In genomic region chr9:21865673-21866398, GRCm38 (mm10) we compare ENCODE assay signal across 11 mouse cellular contexts. TPM values are rescaled to one million over a fixed set of nuclear protein-coding genes. Genes with fewer than 3 reads are reported as not detected.
DNase-seq lines count a peak whose midpoint lies in the region; ATAC-seq and TF ChIP-seq lines count a peak whose summit lies in the region.
"Had no signal": no experiment of that assay in that cellular context is flagged by ENCODE, and none has a peak within 500 bp of the region (broad histone marks: within the 10 kb centered on the region; RNA-seq: fewer than 3 reads in every experiment).

No protein-coding gene starts in this region.

- H3K9ac ChIP-seq in heart, embryonic 14.5 days (ENCODE audit: low read length), result no peak overlapping the region
- no peak overlapping the region for H3K9ac ChIP-seq in liver, adult 2 months (ENCODE audit: low read depth, low read length)
- no peak overlapping the region for H3K9ac ChIP-seq in liver, postnatal 0 days (replicated peaks)
- no peak overlapping the region for H3K9ac ChIP-seq in forebrain, embryonic 14.5 days (ENCODE audit: low read length)

- H3K4me2 ChIP-seq in heart, embryonic 14.5 days (ENCODE audit: low read length), result no peak overlapping the region
- no peak overlapping the region for H3K4me2 ChIP-seq in liver, postnatal 0 days (ENCODE audit: low read depth, low read length)
- no peak overlapping the region for H3K4me2 ChIP-seq in forebrain, embryonic 14.5 days (ENCODE audit: low read length)

- peaks cover 6% of the 10 kb centered on the region for H3K9me3 ChIP-seq in heart, embryonic 14.5 days (ENCODE audit: control insufficient read depth, low read length)
- peaks cover 4% of the 10 kb centered on the region; the same call in 1 of the 2 replicates for H3K9me3 ChIP-seq in liver, postnatal 0 days (ENCODE audit: low read length)
- no peaks in the 10 kb centered on the region; the same call in 1 of the 2 replicates for H3K9me3 ChIP-seq in forebrain, embryonic 14.5 days (replicated peaks; ENCODE audit: control insufficient read depth, low read length)

- H3K27me3 ChIP-seq in heart, embryonic 14.5 days (ENCODE audit: control insufficient read depth, insufficient read depth, low read length), result no peaks in the 10 kb centered on the region
- no peaks in the 10 kb centered on the region for H3K27me3 ChIP-seq in liver, adult 2 months (ENCODE audit: control insufficient read depth, insufficient read depth, low read length)
- no peaks in the 10 kb centered on the region for H3K27me3 ChIP-seq in liver, postnatal 0 days (ENCODE audit: insufficient read depth, low read length)
- H3K27me3 ChIP-seq in forebrain, embryonic 14.5 days (replicated peaks; ENCODE audit: control insufficient read depth, insufficient read depth, low read length), result 0 out of 2 replicates have a peak, but pooled peaks cover 2% of the 10 kb centered on the region

- no peak overlapping the region for H3K4me3 ChIP-seq in heart, embryonic 14.5 days (ENCODE audit: control insufficient read depth in 1 of 2, insufficient read depth in 1 of 2, low read depth in 1 of 2, low read length in 2 of 2)
- no peak overlapping the region for H3K4me3 ChIP-seq in liver, adult 2 months (ENCODE audit: insufficient read depth, low read depth, low read length)
- H3K4me3 ChIP-seq in liver, postnatal 0 days (ENCODE audit: low read depth, low read length), result no peak overlapping the region
- no peak overlapping the region for H3K4me3 ChIP-seq in forebrain, embryonic 14.5 days (ENCODE audit: low read depth, low read length)

- no peaks in the 10 kb centered on the region for H3K79me2 ChIP-seq in liver, adult 2 months (ENCODE audit: control insufficient read depth, insufficient read depth, low read length)

- no peak for ATAC-seq in heart, embryonic 14.5 days (ENCODE audit: insufficient number of reproducible peaks, insufficient read depth, low FRiP score, low read depth)
- no peak for ATAC-seq in liver, postnatal 0 days
- no peak for ATAC-seq in forebrain, embryonic 14.5 days

- no peak for TF ChIP-seq CTCF in liver, adult 2 months (IDR thresholded peaks at IDR 0.05; ENCODE audit: low read depth, low read length)
- TF ChIP-seq CTCF in liver, postnatal 0 days (IDR thresholded peaks at IDR 0.05; ENCODE audit: low read depth), result no peak

- TF ChIP-seq EP300 in liver, postnatal 0 days (IDR thresholded peaks at IDR 0.05; ENCODE audit: low read depth), result no peak

- WGBS in heart, embryonic 14.5 days, result 63% methylated on average over 5 of the region's 5 CpGs
- WGBS in liver, adult 2 months, result 67% methylated on average over 5 of the region's 5 CpGs
- 63% methylated on average over 5 of the region's 5 CpGs for WGBS in liver, postnatal 0 days (ENCODE audit: insufficient replicate concordance)
- WGBS in forebrain, embryonic 14.5 days, result 63% methylated on average over 5 of the region's 5 CpGs

- no peaks in the 10 kb centered on the region for H3K36me3 ChIP-seq in heart, embryonic 14.5 days (ENCODE audit: control insufficient read depth, insufficient read depth, low read length)
- no peaks in the 10 kb centered on the region for H3K36me3 ChIP-seq in liver, adult 2 months (ENCODE audit: control insufficient read depth, insufficient read depth, low read length)
- no peaks in the 10 kb centered on the region for H3K36me3 ChIP-seq in liver, postnatal 0 days (replicated peaks; ENCODE audit: insufficient read depth, low read length)
- H3K36me3 ChIP-seq in forebrain, embryonic 14.5 days (ENCODE audit: control insufficient read depth, insufficient read depth, low read length), result no peaks in the 10 kb centered on the region

- peak; percentile 67 for DNase-seq in adrenal gland, adult 2 months
- DNase-seq in adrenal gland, adult 8-10 months, result no peak
- DNase-seq in heart, adult 9 months (ENCODE audit: low spot score in 2 of 2), result no peak
- DNase-seq in liver, adult 2 months (ENCODE audit: extremely low read depth, low read depth, low spot score), result no peak
- DNase-seq in liver, postnatal 0 days, result no peak
- no peak for DNase-seq in forebrain, embryonic 14.5 days (ENCODE audit: low spot score)
- DNase-seq in urinary bladder, postnatal 10 days (ENCODE audit: low spot score), result no peak
- DNase-seq: cerebellum, adult 11-12 months; gastrocnemius, postnatal 10 days; layer of hippocampus, postnatal 36 days had no signal

- peaks cover 0 to 3% of the 10 kb centered on the region in 2 experiments; a peak in 1 of 4 replicates for H3K4me1 ChIP-seq in heart, embryonic 14.5 days (ENCODE audit: control insufficient read depth in 2 of 2, insufficient read depth in 2 of 2, low read length in 2 of 2)
- 0 out of 2 replicates have a peak, but pooled peaks cover 2% of the 10 kb centered on the region for H3K4me1 ChIP-seq in liver, adult 2 months (ENCODE audit: control insufficient read depth, insufficient read depth, low read length)
- no peaks in the 10 kb centered on the region for H3K4me1 ChIP-seq in liver, postnatal 0 days (ENCODE audit: insufficient read depth)
- no peaks in the 10 kb centered on the region for H3K4me1 ChIP-seq in forebrain, embryonic 14.5 days (ENCODE audit: control insufficient read depth, insufficient read depth, low read length)

- 0 out of 4 replicates have a peak overlapping the region, but pooled peaks have one; percentile 2 to 33 for H3K27ac ChIP-seq in heart, embryonic 14.5 days (replicated peaks in 1 of 2; ENCODE audit: control insufficient read depth in 1 of 2, insufficient read depth in 1 of 2, low read depth in 2 of 2, low read length in 2 of 2)
- peak overlapping the region; percentile 4; the same call in 1 of the 2 replicates for H3K27ac ChIP-seq in liver, adult 2 months (replicated peaks; ENCODE audit: insufficient read depth, low read depth, low read length)
- no peak overlapping the region for H3K27ac ChIP-seq in liver, postnatal 0 days (ENCODE audit: low read depth)
- 0 out of 2 replicates have a peak overlapping the region, but pooled peaks have one; percentile 9 for H3K27ac ChIP-seq in forebrain, embryonic 14.5 days (ENCODE audit: low read depth, low read length)

- TF ChIP-seq POLR2A in liver, adult 2 months (IDR thresholded peaks at IDR 0.05; ENCODE audit: extremely low read depth, insufficient read depth, low read length), result no peak

RNA-seq across cellular contexts. Expression of gene Dock6, which starts 13.4 kb away (rescaled TPM):
- 10 to 100 TPM; 32.9 to 37.0 TPM for total RNA-seq in adrenal gland, adult 2 months (2021)
- 76.6 and 91.2 TPM in 2 replicates for polyA plus RNA-seq in adrenal gland, adult 2 months (2012; rRNA removed)
- total RNA-seq in adrenal gland, adult 8-10 months (2022), result 10 to 100 TPM; 34.3 to 80.5 (median 56.4) TPM
- 42.4 and 44.5 TPM in 2 replicates for polyA plus RNA-seq in heart, embryonic 14.5 days (2014; fragmentation: Nextera tagmentation; extraction: Ambion mirVana)
- 8.5 and 12.6 TPM in 2 replicates for total RNA-seq in liver, adult 2 months (2014; rRNA removed)
- polyA plus RNA-seq in liver, adult 2 months (2012; rRNA removed), result 23.2 and 33.9 TPM in 2 replicates
- 3.6 and 4.1 TPM in 2 replicates for polyA plus RNA-seq in liver, postnatal 0 days (2015; fragmentation: Nextera tagmentation; extraction: Ambion mirVana)
- polyA plus RNA-seq in forebrain, embryonic 14.5 days (2014; fragmentation: Nextera tagmentation; extraction: Ambion mirVana), result 6.7 and 10.3 TPM in 2 replicates

RNA-seq across cellular contexts. Expression of gene Angptl8, which starts 30.5 kb away (rescaled TPM):
- total RNA-seq in adrenal gland, adult 2 months (2021), result 1 to 10 TPM; 8.1 to 8.7 TPM
- polyA plus RNA-seq in adrenal gland, adult 2 months (2012; rRNA removed), result 26.5 and 55.8 TPM in 2 replicates
- 10 to 100 TPM in 2 of 4 experiments, 1 to 10 TPM in 2; 1.5 to 12.0 (median 7.7) TPM for total RNA-seq in adrenal gland, adult 8-10 months (2022)
- polyA plus RNA-seq in heart, embryonic 14.5 days (2014; fragmentation: Nextera tagmentation; extraction: Ambion mirVana), result 1.4 and 1.6 TPM in 2 replicates
- total RNA-seq in liver, adult 2 months (2014; rRNA removed), result 13.6 and 22.2 TPM in 2 replicates
- polyA plus RNA-seq in liver, adult 2 months (2012; rRNA removed), result 201 and 258 TPM in 2 replicates
- 74.6 and 75.7 TPM in 2 replicates for polyA plus RNA-seq in liver, postnatal 0 days (2015; fragmentation: Nextera tagmentation; extraction: Ambion mirVana)
- 0.26 TPM in 1 of 2 replicates, not detected in the other for polyA plus RNA-seq in forebrain, embryonic 14.5 days (2014; fragmentation: Nextera tagmentation; extraction: Ambion mirVana)
- total RNA-seq: layer of hippocampus, postnatal 36 days had no signal

RNA-seq across cellular contexts. Expression of gene Rab3d, which starts 52.2 kb away (rescaled TPM):
- 10 to 100 TPM; 48.3 to 52.2 TPM for total RNA-seq in adrenal gland, adult 2 months (2021)
- polyA plus RNA-seq in adrenal gland, adult 2 months (2012; rRNA removed), result 75.9 and 84.8 TPM in 2 replicates
- 10 to 100 TPM; 43.1 to 64.6 (median 48.1) TPM for total RNA-seq in adrenal gland, adult 8-10 months (2022)
- polyA plus RNA-seq in heart, embryonic 14.5 days (2014; fragmentation: Nextera tagmentation; extraction: Ambion mirVana), result 7.8 and 9.0 TPM in 2 replicates
- total RNA-seq in liver, adult 2 months (2014; rRNA removed), result 5.5 and 5.6 TPM in 2 replicates
- polyA plus RNA-seq in liver, adult 2 months (2012; rRNA removed), result 8.0 and 16.6 TPM in 2 replicates
- 9.3 and 9.9 TPM in 2 replicates for polyA plus RNA-seq in liver, postnatal 0 days (2015; fragmentation: Nextera tagmentation; extraction: Ambion mirVana)
- polyA plus RNA-seq in forebrain, embryonic 14.5 days (2014; fragmentation: Nextera tagmentation; extraction: Ambion mirVana), result 23.0 and 24.6 TPM in 2 replicates

Comparison
In these comparisons a context has a peak if more than half of its experiments do, and no peak if none do; other contexts are left out.
1. RNA of gene Angptl8, which starts 30.5 kb away (polyA plus RNA-seq): 201 to 258 TPM in liver, adult 2 months, 74.6 to 75.7 TPM in liver, postnatal 0 days and 26.5 to 55.8 TPM in adrenal gland, adult 2 months; 1.4 to 1.6 TPM in heart, embryonic 14.5 days and 0.26 TPM in forebrain, embryonic 14.5 days; every median in the first group is over 10 times any median in the second.